Comparison of ENCODE assay signal across 13 mouse cellular contexts in the genomic region with DNA sequence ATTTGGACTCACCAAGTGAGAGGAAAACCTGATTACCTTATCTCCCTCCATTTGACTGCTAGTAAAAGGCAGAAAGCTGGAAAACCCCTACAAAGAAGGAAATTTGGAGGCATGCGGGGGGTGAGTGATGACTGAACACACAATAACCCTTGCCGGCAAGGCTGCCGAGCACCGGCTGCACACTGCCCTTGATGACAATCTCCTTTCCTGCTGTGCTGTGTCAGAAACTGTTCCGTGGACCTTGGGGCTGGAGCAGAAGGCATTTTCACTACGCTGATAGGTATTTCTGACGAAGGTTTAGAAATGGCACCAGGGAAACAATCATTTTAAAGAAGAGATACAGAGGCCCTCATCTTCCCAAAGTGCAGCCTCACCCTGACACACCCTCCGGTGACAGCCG.
DNase-seq lines count a peak whose midpoint lies in the region; ATAC-seq and TF ChIP-seq lines count a peak whose summit lies in the region.
"Had no signal": no experiment of that assay in that cellular context is flagged by ENCODE, and none has a peak within 500 bp of the region (broad histone marks: within the 10 kb centered on the region; RNA-seq: fewer than 3 reads in every experiment).

No protein-coding gene starts in this region.

- no peaks in the 10 kb centered on the region for H3K36me3 ChIP-seq in forebrain, postnatal 0 days (ENCODE audit: insufficient read depth)
- no peaks in the 10 kb centered on the region for H3K36me3 ChIP-seq in forebrain, embryonic 14.5 days (ENCODE audit: control insufficient read depth, insufficient read depth, low read length)
- no peaks in the 10 kb centered on the region for H3K36me3 ChIP-seq in megakaryocyte, embryonic 14.5 days (replicated peaks; ENCODE audit: low read length)
- H3K36me3 ChIP-seq: limb, embryonic 10.5 days had no signal

- H3K4me3 ChIP-seq in forebrain, postnatal 0 days (ENCODE audit: low read depth, low read length) = no peak overlapping the region
- no peak overlapping the region for H3K4me3 ChIP-seq in forebrain, embryonic 14.5 days (ENCODE audit: low read depth, low read length)
- H3K4me3 ChIP-seq in megakaryocyte, embryonic 14.5 days (replicated peaks) = peak overlapping the region; percentile 64
- H3K4me3 ChIP-seq: limb, embryonic 10.5 days had no signal

- no peaks in the 10 kb centered on the region for H3K27me3 ChIP-seq in forebrain, postnatal 0 days (ENCODE audit: insufficient read depth, low read length)
- no peaks in the 10 kb centered on the region for H3K27me3 ChIP-seq in forebrain, embryonic 14.5 days (replicated peaks; ENCODE audit: control insufficient read depth, insufficient read depth, low read length)
- H3K27me3 ChIP-seq in megakaryocyte, embryonic 14.5 days (replicated peaks) = no peaks in the 10 kb centered on the region

- H3K27ac ChIP-seq in forebrain, postnatal 0 days (ENCODE audit: low read depth, low read length) = peak overlapping the region; percentile 15; the same call in 1 of the 2 replicates
- H3K27ac ChIP-seq in forebrain, embryonic 14.5 days (ENCODE audit: low read depth, low read length) = no peak overlapping the region
- H3K27ac ChIP-seq: liver, embryonic 14.5 days had no signal

- WGBS in forebrain, postnatal 0 days = 43% methylated on average over 9 of the region's 9 CpGs
- WGBS in forebrain, embryonic 14.5 days = 47% methylated on average over 9 of the region's 9 CpGs

- peak; percentile 32 for DNase-seq in adrenal gland, postnatal 14 days
- no peak for DNase-seq in adrenal gland, adult 8-10 months
- no peak for DNase-seq in forebrain, postnatal 0 days
- no peak for DNase-seq in forebrain, embryonic 14.5 days (ENCODE audit: low spot score)
- DNase-seq in left cerebral cortex, adult 9 months (ENCODE audit: low spot score in 2 of 2) = no peak
- DNase-seq: gastrocnemius, postnatal 25 days; kidney, adult 9 months; lung, postnatal 10 days had no signal

- no peak overlapping the region for H3K9ac ChIP-seq in forebrain, postnatal 0 days
- H3K9ac ChIP-seq in forebrain, embryonic 14.5 days (ENCODE audit: low read length) = no peak overlapping the region
- H3K9ac ChIP-seq: liver, embryonic 14.5 days had no signal

- peaks cover 19% of the 10 kb centered on the region for H3K4me1 ChIP-seq in forebrain, postnatal 0 days (ENCODE audit: insufficient read depth)
- peaks cover 23% of the 10 kb centered on the region for H3K4me1 ChIP-seq in forebrain, embryonic 14.5 days (ENCODE audit: control insufficient read depth, insufficient read depth, low read length)
- H3K4me1 ChIP-seq in megakaryocyte, embryonic 14.5 days = peaks cover 40% of the 10 kb centered on the region
- H3K4me1 ChIP-seq: limb, embryonic 10.5 days had no signal

- TF ChIP-seq CTCF in forebrain, postnatal 0 days (IDR thresholded peaks at IDR 0.05; ENCODE audit: low read depth) = no peak

- ATAC-seq in forebrain, postnatal 0 days = no peak
- no peak for ATAC-seq in forebrain, embryonic 14.5 days
- no peak for ATAC-seq in megakaryocyte, adult 5-6 weeks (ENCODE audit: poor library complexity, severe bottlenecking)
- ATAC-seq in common myeloid progenitor, adult 5-6 weeks (replicated peaks; ENCODE audit: low read depth, poor library complexity, severe bottlenecking) = peak; percentile 45; the same call in 1 of the 2 replicates

- H3K9me3 ChIP-seq in forebrain, postnatal 0 days (ENCODE audit: low read length) = no peaks in the 10 kb centered on the region
- no peaks in the 10 kb centered on the region for H3K9me3 ChIP-seq in forebrain, embryonic 14.5 days (replicated peaks; ENCODE audit: control insufficient read depth, low read length)
- H3K9me3 ChIP-seq in megakaryocyte, embryonic 14.5 days = no peaks in the 10 kb centered on the region
- H3K9me3 ChIP-seq: limb, embryonic 10.5 days had no signal

- no peak overlapping the region for H3K4me2 ChIP-seq in forebrain, postnatal 0 days (ENCODE audit: low read depth)
- H3K4me2 ChIP-seq in forebrain, embryonic 14.5 days (ENCODE audit: low read length) = no peak overlapping the region
